22 mouse cellular contexts compared by ENCODE assay signal in the genomic region with DNA sequence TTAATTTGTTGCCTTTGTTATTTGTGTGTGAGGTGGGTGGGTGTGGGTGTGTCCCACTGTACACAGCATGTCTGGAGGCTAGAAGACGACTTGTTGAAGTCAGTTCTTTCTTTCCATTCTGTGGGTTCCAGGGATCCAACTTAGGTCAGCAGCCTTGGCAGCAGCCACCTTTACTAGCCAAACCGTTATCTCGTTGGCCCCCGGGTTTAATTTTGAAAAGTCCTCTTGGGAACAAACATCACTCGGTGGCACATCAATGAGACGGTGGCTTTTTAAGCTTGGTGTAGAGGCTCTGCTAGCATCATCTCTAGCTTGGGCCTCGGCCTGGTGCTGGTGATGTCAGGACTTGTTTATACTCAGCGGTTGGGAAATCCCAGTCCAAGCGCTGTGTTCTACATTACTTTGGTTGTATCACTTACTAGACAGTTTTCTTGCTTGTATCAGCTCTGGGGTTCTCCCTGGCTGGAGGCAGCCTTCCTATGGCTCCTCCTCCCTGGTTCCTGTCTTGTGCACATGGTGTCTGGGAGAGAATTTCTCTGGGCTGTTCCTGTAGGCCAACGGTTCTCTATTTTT.
"Had no signal": no experiment of that assay in that cellular context is flagged by ENCODE, and none has a peak within 500 bp of the region (broad histone marks: within the 10 kb centered on the region; RNA-seq: fewer than 3 reads in every experiment).

No protein-coding gene starts in this region.

- H3K27ac ChIP-seq: kidney, postnatal 0 days; layer of hippocampus, adult 2 months; limb, embryonic 15.5 days; liver, embryonic 14.5 days; lung, embryonic 15.5 days; midbrain, embryonic 12.5 days; midbrain, embryonic 15.5 days; neural tube, embryonic 12.5 days; neural tube, embryonic 15.5 days; stomach, postnatal 0 days had no signal

- H3K9ac ChIP-seq: limb, embryonic 15.5 days; liver, embryonic 14.5 days; liver, postnatal 0 days; lung, embryonic 15.5 days; midbrain, embryonic 12.5 days; midbrain, embryonic 15.5 days; neural tube, embryonic 12.5 days; neural tube, embryonic 15.5 days had no signal

- H3K36me3 ChIP-seq: limb, embryonic 15.5 days; lung, embryonic 15.5 days; midbrain, embryonic 12.5 days; midbrain, embryonic 15.5 days; neural tube, embryonic 12.5 days; neural tube, embryonic 15.5 days had no signal

- ATAC-seq: liver, postnatal 0 days; midbrain, embryonic 15.5 days had no signal

- H3K4me1 ChIP-seq: limb, embryonic 15.5 days; lung, embryonic 15.5 days; megakaryocyte, embryonic 14.5 days had no signal

- H3K4me2 ChIP-seq: limb, embryonic 15.5 days; liver, embryonic 11.5 days; lung, embryonic 15.5 days; midbrain, embryonic 12.5 days; midbrain, embryonic 15.5 days; neural tube, embryonic 12.5 days; neural tube, embryonic 15.5 days had no signal

- H3K4me3 ChIP-seq: layer of hippocampus, adult 2 months; limb, embryonic 15.5 days; lung, embryonic 15.5 days; megakaryocyte, embryonic 14.5 days; midbrain, embryonic 12.5 days; midbrain, embryonic 15.5 days; neural tube, embryonic 12.5 days; neural tube, embryonic 15.5 days had no signal

- DNase-seq: kidney, adult 18-20 months; kidney, postnatal 25 days; layer of hippocampus, adult 9-11 months; liver, postnatal 0 days; right cerebral cortex, adult 18-20 months; right cerebral cortex, postnatal 14 days; right cerebral cortex, postnatal 4 days; thymus, adult 2 months; thymus, postnatal 14 days; thymus, postnatal 4 days had no signal

- H3K9me3 ChIP-seq: limb, embryonic 15.5 days; lung, embryonic 15.5 days; midbrain, embryonic 12.5 days; midbrain, embryonic 15.5 days; neural tube, embryonic 12.5 days; neural tube, embryonic 15.5 days had no signal

- H3K27me3 ChIP-seq: limb, embryonic 15.5 days; lung, embryonic 15.5 days; midbrain, embryonic 15.5 days; neural tube, embryonic 12.5 days had no signal
